Mouse (Mus musculus) hematopoietic stem cell, adult 5-6 weeks (primary cell): ENCODE measurements at regions not wholly inside any gene's neighbourhood (a gene's known extent, or its start where the extent isn't known, plus 50 kb on each side); places are given as distances from the start of the nearest gene placed in this dataset.

Experiments used
- ATAC-seq, 2 experiments: fragments of 125-278 bp in 1 of 2; replicated peaks in 1 of 2; 2 replicates each; pipeline ENCODE4 v1.8.0; 2016 to 2017; ENCODE audit warnings: inconsistent platforms in 2 of 2, mild to moderate bottlenecking in 2 of 2, moderate number of reproducible peaks in 2 of 2, low read depth in 1 of 2, moderate TSS enrichment in 1 of 2; ENCODE audit not compliant: low FRiP score in 2 of 2, poor library complexity in 2 of 2, severe bottlenecking in 2 of 2, insufficient read depth in 1 of 2, low TSS enrichment in 1 of 2

GRCm38 (mm10) chr3:147041201-147041600 is 189.0 kb downstream of the Ttll7 start:
- ATAC-seq: no peak

DNA sequence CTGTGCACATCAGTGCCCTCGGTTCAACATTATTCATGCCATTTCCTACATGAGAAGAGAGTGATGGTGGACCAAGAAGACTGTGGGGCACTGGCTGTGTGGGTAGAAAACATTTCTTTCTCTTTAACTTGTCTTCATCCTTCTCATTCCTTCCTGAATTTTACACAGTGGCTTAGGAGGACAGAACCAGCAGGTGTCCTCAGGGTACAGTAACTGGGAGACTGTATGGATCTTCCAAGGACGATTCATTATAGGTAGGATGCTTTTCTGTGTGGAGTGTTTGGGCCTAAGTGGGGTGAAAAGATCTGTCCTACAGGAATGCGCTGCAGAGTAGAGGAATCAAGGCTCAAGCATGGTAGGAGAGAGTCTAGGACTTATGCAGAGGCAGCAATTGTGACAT is 190.7 kb downstream of the Ttll7 start:
- ATAC-seq: no peak

GRCm38 (mm10) chr3:147046634-147047033 is 194.5 kb downstream of the Ttll7 start:
- ATAC-seq: no peak

DNA sequence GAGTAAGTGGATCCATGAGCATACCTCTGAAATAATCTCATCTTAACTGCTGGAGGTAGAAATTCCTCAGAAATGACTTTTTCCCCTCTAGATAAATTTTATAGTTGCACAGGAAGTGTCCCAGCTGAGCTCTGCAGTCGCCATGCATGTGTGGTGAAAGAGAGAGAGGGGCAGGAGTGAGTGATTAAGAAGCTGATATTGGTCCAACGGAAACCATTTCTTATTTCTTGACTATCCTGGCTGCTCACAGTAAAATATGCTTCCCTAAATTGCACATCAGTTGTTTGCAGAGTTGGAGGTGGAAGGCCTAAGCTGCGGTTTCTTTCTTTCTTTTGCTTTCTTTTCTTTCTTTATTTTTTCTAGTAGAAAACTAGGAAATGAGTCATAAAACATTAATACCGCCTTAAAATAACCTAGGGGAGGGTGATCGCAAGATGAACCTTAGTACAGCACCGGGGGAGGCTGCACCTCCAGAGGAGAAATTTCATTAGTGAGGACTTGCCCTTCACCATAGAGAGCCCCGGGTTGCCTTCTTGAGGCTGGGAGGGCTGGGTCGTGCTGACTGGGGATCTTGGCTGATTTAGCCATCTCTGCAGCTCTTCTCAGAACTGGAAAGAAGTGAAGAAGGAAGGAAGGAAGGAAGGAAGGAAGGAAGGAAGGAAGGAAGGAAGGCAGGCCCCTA is 202.1 kb downstream of the Ttll7 start:
- peak; percentile 71 to 77 for ATAC-seq

GRCm38 (mm10) chr3:147057874-147058273 is 205.7 kb downstream of the Ttll7 start:
- no peak for ATAC-seq

DNA sequence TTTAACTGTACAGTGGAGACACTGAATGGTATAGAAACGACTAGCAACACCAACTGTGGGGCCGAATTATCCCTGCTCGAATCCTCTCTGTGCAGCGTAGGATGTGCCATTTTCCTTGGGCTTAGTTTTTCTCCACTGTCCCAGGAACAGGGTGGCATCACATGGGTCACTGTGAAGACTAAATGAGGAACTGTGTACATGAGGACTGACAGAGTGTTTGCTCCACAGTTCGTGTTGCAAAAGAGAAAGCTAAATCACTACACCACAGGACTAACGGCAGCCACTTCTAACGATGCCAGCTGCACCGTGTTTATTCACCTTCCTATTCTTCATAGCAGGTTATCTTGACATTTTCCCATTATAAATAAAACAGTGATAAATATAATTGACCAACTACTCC is 208.5 kb downstream of the Ttll7 start:
- peak; percentile 29 to 63; a peak in 3 of 4 replicates for ATAC-seq

DNA sequence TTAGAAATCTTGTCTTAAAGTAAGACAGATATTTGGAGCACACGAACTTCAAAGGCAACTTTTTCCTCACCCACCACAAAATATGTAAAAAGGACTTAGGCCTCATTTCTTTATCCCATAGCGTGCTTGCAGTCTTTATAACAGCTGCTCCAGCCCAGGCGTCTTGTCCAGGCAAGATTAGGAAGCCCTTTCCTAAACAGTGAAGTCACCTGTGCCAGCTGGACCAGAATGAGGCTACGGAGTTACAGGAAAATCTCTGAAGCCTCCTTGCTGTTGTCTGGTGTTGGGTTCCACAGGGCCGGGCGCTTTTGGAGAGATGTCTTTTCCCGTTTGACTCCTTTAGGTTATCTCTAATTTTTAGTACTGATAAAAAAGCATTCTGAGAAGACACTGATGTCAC is 210.3 kb downstream of the Ttll7 start:
- ATAC-seq: no peak

- ATAC-seq: peak in 1 of 2 experiments; percentile 22; a peak in 1 of 4 replicates
These were observed 211.6 kb downstream of the Ttll7 start for GRCm38 (mm10) chr3:147063578-147064442.

- ATAC-seq: peak; percentile 24 to 40; a peak in 3 of 4 replicates
These were observed 212.3 kb downstream of the Ttll7 start for GRCm38 (mm10) chr3:147064443-147064868.

DNA sequence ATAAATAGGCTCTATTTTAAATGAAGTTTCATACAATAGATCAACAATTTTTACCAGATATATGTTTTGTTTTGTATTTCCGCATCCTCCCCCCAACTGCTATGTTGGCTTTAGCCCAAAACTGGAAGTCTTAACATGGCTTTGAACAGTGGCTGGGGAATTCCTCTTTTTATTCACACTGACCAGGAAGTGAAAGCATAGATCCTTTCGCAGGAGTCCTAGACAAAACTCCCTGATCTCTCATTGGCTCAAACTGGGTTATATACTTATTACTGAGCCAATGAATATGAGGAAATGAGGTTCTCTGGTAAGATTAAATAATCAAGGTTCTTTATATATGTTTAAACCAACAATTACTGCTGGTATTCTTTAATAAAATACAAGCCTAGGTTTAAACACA is 218.8 kb downstream of the Ttll7 start:
- ATAC-seq: no peak

DNA sequence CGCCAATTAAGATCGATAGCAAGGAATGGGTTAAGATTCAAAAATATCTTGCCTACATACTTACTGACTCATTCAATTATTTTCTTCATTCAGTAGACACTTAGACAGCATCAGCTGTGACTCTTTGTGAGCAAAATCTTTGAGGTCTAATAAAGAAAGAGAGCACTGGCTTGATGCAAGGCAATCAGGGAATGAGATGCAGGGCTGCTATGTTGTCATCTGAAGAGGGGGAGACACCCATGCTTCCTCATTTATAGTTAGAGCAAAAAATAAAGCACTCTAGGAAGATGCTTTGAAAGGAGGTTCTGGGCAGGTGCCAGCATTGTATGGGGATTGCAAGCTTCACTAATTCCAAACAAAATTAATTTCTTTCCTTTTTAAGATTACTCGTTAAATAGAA is 228.0 kb downstream of the Ttll7 start:
- no peak for ATAC-seq

GRCm38 (mm10) chr3:147080768-147081448 is 228.7 kb downstream of the Ttll7 start:
- ATAC-seq: no peak

DNA sequence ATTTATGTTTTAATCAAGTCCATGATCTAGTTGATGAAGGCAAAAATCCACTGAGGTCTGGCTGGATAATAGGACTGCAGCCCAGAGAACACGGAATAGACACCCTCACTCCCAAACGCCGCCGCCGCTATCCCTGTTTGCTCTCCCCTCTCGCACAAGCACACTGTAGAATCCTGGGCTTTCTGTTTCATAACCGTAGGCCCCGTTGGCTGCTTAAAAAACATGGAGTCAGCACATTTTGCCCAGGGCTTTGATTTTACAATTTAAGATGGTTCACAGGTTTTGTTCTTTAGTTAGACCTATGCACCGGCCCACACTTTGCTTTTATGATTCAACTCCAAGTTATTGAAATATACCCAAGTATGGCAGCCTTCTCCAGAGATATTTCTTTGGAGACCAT is 229.6 kb downstream of the Ttll7 start:
- no peak for ATAC-seq

DNA sequence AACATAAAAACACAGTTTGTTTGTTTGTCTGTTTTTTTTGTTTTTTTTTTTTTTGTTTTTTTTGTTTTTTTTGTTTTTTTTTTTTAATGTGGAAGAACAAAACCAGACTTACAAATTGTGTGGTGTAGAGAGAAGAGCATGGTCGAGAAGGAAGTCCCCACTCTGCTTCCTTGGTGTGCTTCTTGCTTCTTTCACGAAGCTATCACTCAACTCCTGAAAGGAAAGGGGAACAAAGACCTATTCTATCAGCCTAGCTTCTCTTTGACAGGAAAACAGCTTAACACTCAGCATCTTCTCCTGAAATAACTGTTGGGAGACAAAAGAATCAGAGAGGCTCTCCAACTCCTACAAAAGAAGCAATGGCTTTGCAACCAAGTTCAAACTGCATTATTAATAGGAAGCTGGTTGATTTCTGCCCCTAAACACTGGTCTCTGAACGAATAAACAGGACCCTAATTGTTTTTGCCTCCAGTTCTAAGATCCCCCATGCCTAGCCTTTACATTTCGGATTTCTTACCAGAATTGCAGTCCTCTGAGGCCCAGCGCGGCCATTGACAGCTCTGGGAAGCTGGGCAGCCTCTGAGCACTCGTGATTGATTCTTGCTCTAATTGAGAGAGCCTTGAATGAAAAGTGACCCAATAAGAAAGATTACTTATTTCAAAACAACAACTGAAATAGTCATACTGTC is 230.2 kb downstream of the Ttll7 start:
- ATAC-seq: no peak

DNA sequence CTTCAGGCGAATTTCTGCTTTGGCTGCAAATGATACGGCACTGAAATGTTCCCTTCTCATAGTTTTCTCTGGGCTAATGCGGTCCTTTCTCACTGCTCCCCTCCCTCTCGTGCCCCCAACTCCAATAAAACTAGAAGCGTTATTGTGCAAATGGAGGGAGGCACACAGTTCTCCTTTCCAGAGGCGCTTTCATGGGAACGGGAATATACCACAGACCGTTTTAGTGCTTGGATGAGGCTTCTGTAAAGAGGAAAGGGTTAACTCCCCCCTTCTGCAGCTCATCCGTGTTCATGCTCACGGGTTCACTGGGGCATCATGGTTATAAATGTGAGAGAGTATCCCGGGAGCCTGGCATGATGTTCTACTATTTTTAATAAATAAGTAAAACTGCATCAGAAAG is 231.2 kb downstream of the Ttll7 start:
- no peak for ATAC-seq

DNA sequence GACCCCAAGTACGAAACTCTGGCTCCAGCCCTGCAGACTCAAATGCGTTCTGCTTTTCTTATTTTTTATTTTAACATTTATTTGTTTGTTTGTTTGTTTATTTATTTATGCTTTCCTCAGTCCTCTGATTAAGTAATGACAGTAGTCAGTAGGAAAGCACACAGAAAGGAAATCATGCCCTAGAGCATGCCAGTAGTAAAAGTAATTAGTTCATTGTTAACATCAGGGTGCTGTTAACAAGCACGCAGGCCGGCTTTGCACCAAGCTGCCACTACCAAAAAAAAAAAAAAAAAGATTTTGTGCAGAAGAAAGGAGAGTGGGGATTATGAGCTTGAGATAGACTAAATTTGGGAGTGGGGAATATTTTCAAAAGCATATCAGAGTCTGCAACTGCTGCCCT is 231.7 kb downstream of the Ttll7 start:
- no peak for ATAC-seq

DNA sequence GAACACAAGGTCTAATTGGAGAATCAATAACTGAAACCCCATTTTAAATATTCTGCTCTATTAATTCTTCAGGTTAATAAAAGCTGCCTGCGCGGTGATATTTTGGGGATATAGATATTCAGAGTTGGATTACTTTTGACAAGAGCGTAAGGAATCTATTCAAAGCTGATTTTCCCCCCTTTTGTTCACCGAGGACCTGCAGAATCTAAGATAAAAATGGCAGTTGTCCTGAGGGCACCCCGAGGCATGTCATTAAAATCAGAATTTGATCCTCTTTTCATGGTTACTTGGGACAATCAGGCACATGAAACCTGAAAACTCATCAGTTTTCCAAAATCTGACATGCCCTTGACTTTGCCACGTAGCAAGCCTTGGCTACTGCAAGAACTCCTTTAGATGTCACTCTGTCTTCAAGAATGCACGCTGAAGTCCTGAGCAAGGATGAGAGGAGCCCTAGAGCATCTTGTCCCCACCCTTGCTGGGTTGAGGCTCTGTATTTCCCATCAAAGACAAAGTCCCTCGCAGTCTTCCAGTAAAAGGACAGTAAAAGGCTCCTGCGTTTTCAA is 232.5 kb downstream of the Ttll7 start:
- no peak for ATAC-seq
